Mouse (Mus musculus): ENCODE data around the gene Thrb. TPM values are rescaled to one million over a fixed set of nuclear protein-coding genes. Genes with fewer than 3 reads are reported as not detected.
A peak's percentile ranks its signal among the peaks of the same experiment; 100 is the strongest.
"Not testable (repeated sequence)": the region's sequence is repeated elsewhere in the genome, so short reads cannot be mapped to it uniquely, and the experiment has no call there.

The Thrb gene
- polyA plus RNA-seq, 1 experiment from 2014 or later, result 1.7 TPM

DNA sequence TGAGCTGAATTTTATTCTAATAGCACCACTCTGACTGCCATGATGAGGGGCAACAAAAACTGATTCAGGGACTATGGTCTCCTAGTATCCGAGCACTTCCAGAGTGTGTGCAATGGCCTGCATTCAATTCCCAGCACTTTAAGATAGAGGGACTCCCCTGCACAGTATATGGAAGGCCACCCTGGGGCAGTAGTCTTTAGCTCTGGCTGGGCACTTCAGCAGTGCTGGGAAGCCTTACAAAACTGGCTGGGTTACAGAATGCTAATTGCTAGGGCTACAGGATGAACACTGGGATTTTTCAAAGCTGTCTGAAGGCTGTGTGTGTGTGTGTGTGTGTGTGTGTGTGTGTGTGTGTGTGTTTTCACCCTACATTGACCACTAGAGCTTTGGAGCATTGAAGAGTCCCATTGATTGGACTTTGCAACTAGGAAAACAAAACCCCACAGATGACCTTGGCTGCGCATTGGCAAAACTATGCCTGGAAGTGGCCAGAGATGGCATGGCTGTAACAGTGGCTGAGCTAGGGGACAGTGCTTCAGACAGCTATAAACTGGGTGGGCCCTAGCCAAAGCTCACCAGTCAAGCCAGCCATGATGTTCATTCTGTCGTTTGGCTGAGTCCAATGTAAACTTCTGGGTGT, 257.2 kb downstream of the Thrb start:
- H3K9ac ChIP-seq (ENCODE audit: low read length), result no peak overlapping the region
- no peak overlapping the region for H3K4me2 ChIP-seq (ENCODE audit: low read depth, low read length)
- no peak for ATAC-seq (ENCODE audit: low read depth)
- WGBS, result 67% methylated on average over 3 of the region's 3 CpGs
- no peaks in the 10 kb centered on the region; the same call in 1 of the 2 replicates for H3K4me1 ChIP-seq (replicated peaks; ENCODE audit: control insufficient read depth, insufficient read depth, low read length)
- no peaks in the 10 kb centered on the region for H3K36me3 ChIP-seq (ENCODE audit: control insufficient read depth, insufficient read depth, low read length)
- no peaks in the 10 kb centered on the region for H3K27me3 ChIP-seq (ENCODE audit: control insufficient read depth, insufficient read depth, low read depth, low read length)
- H3K27ac ChIP-seq (ENCODE audit: low read length), result no peak overlapping the region
- H3K9me3 ChIP-seq (ENCODE audit: control insufficient read depth, low read length), result no peaks in the 10 kb centered on the region
- no peak overlapping the region for H3K4me3 ChIP-seq (ENCODE audit: low read length)

DNA sequence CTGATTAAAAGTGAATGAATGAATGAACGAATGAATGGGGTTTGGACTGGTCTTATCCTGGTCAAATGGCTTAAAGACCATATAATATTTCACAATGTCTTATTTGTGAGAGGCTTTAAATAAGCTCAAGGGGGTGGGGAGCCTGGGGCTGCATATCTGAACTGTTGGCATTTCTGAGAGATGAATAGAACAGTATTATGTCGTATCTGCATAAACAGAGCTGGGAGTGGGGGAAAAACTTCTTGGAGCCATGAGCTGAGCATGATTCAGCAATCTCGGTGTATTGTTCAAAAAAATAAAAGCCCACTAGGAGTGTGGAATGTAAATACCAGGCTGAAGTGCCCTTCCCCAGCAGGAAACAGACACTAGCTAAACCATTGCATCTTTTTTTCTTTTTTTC, 257.8 kb downstream of the Thrb start:
- H3K27me3 ChIP-seq (ENCODE audit: control insufficient read depth, insufficient read depth, low read depth, low read length), result no peaks in the 10 kb centered on the region
- no peak overlapping the region for H3K27ac ChIP-seq (ENCODE audit: low read length)
- ATAC-seq (ENCODE audit: low read depth), result peak; percentile 65
- H3K36me3 ChIP-seq (ENCODE audit: control insufficient read depth, insufficient read depth, low read length), result no peaks in the 10 kb centered on the region
- no peaks in the 10 kb centered on the region for H3K9me3 ChIP-seq (ENCODE audit: control insufficient read depth, low read length)
- no peak overlapping the region for H3K9ac ChIP-seq (ENCODE audit: low read length)
- no peak overlapping the region for H3K4me2 ChIP-seq (ENCODE audit: low read depth, low read length)
- 28% methylated on average over 3 of the region's 3 CpGs for WGBS
- no peak overlapping the region for H3K4me3 ChIP-seq (ENCODE audit: low read length)
- no peaks in the 10 kb centered on the region; the same call in 1 of the 2 replicates for H3K4me1 ChIP-seq (replicated peaks; ENCODE audit: control insufficient read depth, insufficient read depth, low read length)

DNA sequence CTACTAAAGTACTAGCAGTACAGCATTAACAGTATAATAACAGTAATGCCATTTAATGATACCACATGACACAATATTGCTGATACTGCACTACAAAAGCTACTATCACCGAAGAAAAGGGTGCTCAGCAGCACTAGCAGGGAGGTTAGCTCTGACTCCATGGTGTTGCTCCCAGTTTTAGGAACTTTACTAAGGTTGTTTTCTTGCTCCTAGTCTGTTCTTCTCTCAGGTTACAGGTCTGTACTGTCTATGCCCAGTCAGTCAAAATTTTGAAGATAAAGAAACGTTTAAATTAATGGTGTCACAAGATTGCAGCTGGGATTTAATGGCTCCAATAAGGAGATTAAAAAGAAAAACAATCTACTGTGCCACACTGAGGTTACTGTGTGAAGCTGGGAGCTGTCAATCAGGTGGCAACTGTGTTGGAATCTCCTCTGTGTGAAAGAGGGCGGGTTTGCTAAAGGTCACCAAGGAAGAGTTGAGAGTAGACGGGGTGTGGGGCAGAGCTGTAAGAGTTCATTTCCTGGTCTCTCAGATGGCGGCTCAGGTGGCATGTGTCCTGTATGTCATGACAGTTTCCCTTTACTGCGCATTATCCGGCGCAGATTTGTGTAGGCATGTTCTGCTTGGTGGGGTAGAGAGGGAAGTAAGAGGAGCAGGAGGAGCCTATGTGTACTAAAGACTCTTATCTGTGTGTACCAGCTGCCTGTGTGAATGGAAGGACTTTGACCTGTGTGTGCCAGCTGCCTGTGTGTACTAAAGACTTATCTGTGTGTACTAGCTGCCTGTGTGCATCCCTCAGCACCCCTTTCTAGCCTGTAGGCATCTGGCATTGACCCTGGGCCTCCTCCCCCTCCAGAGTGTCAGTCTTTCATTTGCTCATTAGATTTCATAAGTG, 263.0 kb downstream of the Thrb start:
- 51% methylated on average over 8 of the region's 8 CpGs for WGBS
- ATAC-seq (ENCODE audit: low read depth), result no peak
- Histone ChIP-seq H3K4me3 (ENCODE audit: low read length) (no peak overlapping the region), H3K4me1 (replicated peaks; ENCODE audit: control insufficient read depth, insufficient read depth, low read length) (no peaks in the 10 kb centered on the region; the same call in 1 of the 2 replicates), H3K9ac (ENCODE audit: low read length) (no peak overlapping the region), H3K4me2 (ENCODE audit: low read depth, low read length) (no peak overlapping the region), H3K36me3 (ENCODE audit: control insufficient read depth, insufficient read depth, low read length) (no peaks in the 10 kb centered on the region), H3K27ac (ENCODE audit: low read length) (no peak overlapping the region), H3K27me3 (ENCODE audit: control insufficient read depth, insufficient read depth, low read depth, low read length) (no peaks in the 10 kb centered on the region), H3K9me3 (ENCODE audit: control insufficient read depth, low read length) (no peaks in the 10 kb centered on the region)

DNA sequence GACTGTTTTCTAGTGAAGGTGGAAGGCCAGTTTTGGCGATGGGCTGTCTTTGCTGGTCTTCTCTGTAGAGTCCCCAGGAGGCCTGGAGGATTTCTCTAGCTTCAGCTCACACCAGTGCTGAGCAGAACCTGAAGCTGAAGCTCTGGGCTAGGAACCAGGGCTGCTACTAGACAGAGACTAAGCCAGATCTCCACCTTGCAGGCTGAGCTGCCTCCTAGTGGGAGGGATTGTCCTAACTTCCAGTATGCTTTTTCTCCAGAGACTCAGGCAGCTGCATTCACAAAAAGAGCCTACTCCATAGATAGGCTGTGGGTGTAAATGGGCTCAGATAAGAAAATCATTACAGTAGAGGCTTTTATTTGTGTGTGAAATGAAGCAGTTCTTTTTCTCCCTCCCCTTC, 267.4 kb downstream of the Thrb start:
- no peak overlapping the region for H3K9ac ChIP-seq (ENCODE audit: low read length)
- H3K4me1 ChIP-seq (replicated peaks; ENCODE audit: control insufficient read depth, insufficient read depth, low read length), result no peaks in the 10 kb centered on the region
- no peaks in the 10 kb centered on the region for H3K36me3 ChIP-seq (ENCODE audit: control insufficient read depth, insufficient read depth, low read length)
- ATAC-seq (ENCODE audit: low read depth), result no peak
- no peak overlapping the region for H3K4me3 ChIP-seq (ENCODE audit: low read length)
- H3K27ac ChIP-seq (ENCODE audit: low read length), result no peak overlapping the region
- no peaks in the 10 kb centered on the region for H3K9me3 ChIP-seq (ENCODE audit: control insufficient read depth, low read length)
- no peaks in the 10 kb centered on the region for H3K27me3 ChIP-seq (ENCODE audit: control insufficient read depth, insufficient read depth, low read depth, low read length)
- H3K4me2 ChIP-seq (ENCODE audit: low read depth, low read length), result no peak overlapping the region
- 48% methylated on average over 1 of the region's 1 CpGs for WGBS

DNA sequence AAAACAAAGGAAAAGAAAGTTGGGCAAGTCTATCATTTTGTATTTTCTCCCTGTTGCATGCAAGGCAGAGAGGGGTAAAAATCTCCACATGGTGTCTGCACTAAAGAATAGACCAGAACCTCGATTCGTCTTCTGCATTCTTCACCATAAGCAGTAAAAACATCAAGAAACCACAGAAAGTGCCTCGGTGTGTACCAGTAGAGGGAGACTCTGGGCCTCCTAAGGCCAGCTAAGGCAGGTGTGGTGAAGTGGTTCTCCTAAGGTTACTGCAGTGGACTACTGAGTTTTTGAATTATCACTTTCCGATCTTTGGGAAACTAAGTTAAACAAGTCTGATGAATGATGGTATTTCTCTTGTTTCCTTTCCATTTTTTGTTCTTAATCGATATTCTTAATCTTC, 269.5 kb downstream of the Thrb start:
- no peaks in the 10 kb centered on the region for H3K9me3 ChIP-seq (ENCODE audit: control insufficient read depth, low read length)
- no peak overlapping the region for H3K9ac ChIP-seq (ENCODE audit: low read length)
- WGBS, result 65% methylated on average over 5 of the region's 5 CpGs
- no peak overlapping the region for H3K4me2 ChIP-seq (ENCODE audit: low read depth, low read length)
- H3K4me1 ChIP-seq (replicated peaks; ENCODE audit: control insufficient read depth, insufficient read depth, low read length), result no peaks in the 10 kb centered on the region
- no peak overlapping the region for H3K27ac ChIP-seq (ENCODE audit: low read length)
- H3K27me3 ChIP-seq (ENCODE audit: control insufficient read depth, insufficient read depth, low read depth, low read length), result no peaks in the 10 kb centered on the region
- no peak overlapping the region for H3K4me3 ChIP-seq (ENCODE audit: low read length)
- no peak for ATAC-seq (ENCODE audit: low read depth)
- no peaks in the 10 kb centered on the region for H3K36me3 ChIP-seq (ENCODE audit: control insufficient read depth, insufficient read depth, low read length)

DNA sequence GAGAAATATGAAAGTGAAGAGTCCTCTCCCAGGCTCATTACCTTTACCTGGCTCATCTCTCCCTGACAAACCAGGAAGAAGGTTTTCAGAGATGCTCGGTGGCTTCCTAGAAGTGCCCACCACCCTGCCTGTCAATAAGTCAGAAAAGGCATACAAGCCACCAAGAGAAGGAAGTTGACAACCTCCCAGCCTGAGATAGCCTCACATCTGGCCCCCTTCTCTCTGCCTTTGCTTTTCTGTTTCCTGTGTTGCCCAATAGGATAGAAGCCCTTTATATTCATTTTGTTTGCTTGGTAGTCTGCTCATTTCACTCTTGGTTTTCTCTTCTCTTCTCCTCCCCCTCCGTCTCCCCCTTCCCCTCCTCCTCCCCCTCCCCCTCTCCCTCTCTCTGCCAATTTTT, 273.4 kb downstream of the Thrb start:
- ATAC-seq (ENCODE audit: low read depth), result no peak
- Histone ChIP-seq H3K27me3 (ENCODE audit: control insufficient read depth, insufficient read depth, low read depth, low read length) (no peaks in the 10 kb centered on the region), H3K9me3 (ENCODE audit: control insufficient read depth, low read length) (no peaks in the 10 kb centered on the region), H3K27ac (ENCODE audit: low read length) (no peak overlapping the region), H3K36me3 (ENCODE audit: control insufficient read depth, insufficient read depth, low read length) (no peaks in the 10 kb centered on the region), H3K4me1 (replicated peaks; ENCODE audit: control insufficient read depth, insufficient read depth, low read length) (no peaks in the 10 kb centered on the region), H3K9ac (ENCODE audit: low read length) (no peak overlapping the region), H3K4me2 (ENCODE audit: low read depth, low read length) (no peak overlapping the region), H3K4me3 (ENCODE audit: low read length) (no peak overlapping the region)
- WGBS, result 67% methylated on average over 2 of the region's 2 CpGs

DNA sequence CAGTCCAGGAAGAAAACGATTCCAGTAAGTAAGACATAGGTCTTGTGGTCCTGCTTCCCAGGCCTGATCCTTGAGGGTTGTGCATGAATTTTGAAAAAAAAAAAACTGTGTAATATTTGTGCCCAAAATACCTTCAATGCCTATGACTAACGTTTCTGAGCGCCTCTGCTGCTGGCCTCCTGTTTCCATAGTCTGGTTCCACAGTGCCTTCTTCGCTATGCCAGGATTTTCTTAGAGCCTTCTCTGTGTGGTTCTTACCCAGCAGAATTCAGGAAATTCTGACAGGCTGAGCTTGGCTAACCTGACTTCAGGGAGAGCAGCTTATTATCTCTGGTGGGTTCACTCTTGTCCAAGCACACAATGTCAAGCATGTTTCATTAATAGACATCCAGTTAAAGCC, 274.7 kb downstream of the Thrb start:
- not testable (repeated sequence) for H3K4me1 ChIP-seq (replicated peaks; ENCODE audit: control insufficient read depth, insufficient read depth, low read length); H3K36me3 ChIP-seq (ENCODE audit: control insufficient read depth, insufficient read depth, low read length); H3K9me3 ChIP-seq (ENCODE audit: control insufficient read depth, low read length); H3K9ac ChIP-seq (ENCODE audit: low read length); H3K27ac ChIP-seq (ENCODE audit: low read length); H3K4me3 ChIP-seq (ENCODE audit: low read length); H3K27me3 ChIP-seq (ENCODE audit: control insufficient read depth, insufficient read depth, low read depth, low read length); H3K4me2 ChIP-seq (ENCODE audit: low read depth, low read length); ATAC-seq (ENCODE audit: low read depth)
- 76% methylated on average over 4 of the region's 4 CpGs for WGBS

DNA sequence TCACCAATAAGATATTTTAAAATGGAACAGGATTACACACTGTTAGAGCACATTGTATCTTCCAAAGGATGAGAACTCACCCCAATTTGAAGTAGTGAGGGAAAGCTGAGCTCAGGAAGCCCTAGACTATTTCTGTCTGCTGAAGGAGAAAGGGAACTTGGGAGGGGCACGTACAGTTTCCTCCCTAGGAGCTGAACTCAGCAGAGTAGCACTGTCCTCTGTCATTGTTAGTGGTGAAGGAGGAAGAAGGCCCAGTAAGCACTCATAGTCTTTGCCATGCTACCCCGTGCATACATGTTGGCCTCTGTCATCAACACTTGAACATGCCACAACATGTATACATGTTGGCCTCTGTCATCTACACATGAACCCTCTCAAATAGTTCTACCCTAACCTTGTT, 294.0 kb downstream of the Thrb start:
- no peak for ATAC-seq (ENCODE audit: low read depth)
- 55% methylated on average over 2 of the region's 2 CpGs for WGBS

DNA sequence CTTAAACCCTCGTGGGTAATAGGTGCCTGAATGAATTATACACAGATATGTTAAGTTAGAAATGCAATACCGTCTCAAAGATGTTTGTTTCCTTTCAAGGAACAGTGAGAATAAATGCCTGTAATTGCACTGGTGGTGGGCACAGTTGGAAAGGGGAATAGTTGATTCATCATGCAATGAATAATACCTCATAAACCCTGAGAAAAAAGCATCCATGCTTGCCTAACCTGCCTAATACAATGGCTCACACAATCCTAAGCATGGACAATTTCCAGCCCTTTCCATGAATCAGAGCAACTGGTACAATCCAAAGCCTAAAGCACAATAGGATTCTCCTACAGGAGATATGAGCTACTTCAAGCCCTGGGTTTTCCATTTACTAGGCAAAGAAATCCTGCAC, 299.8 kb downstream of the Thrb start:
- Histone ChIP-seq H3K4me2 (ENCODE audit: low read depth, low read length) (no peak overlapping the region), H3K27ac (ENCODE audit: low read length) (no peak overlapping the region)
- 46% methylated on average over 2 of the region's 2 CpGs for WGBS

More for the DNA sequence above, 294.0 kb downstream of the Thrb start:
- Histone ChIP-seq H3K36me3 (ENCODE audit: control insufficient read depth, insufficient read depth, low read length) (no peaks in the 10 kb centered on the region), H3K9ac (ENCODE audit: low read length) (no peak overlapping the region), H3K4me2 (ENCODE audit: low read depth, low read length) (no peak overlapping the region), H3K4me1 (replicated peaks; ENCODE audit: control insufficient read depth, insufficient read depth, low read length) (no peaks in the 10 kb centered on the region), H3K27me3 (ENCODE audit: control insufficient read depth, insufficient read depth, low read depth, low read length) (no peaks in the 10 kb centered on the region), H3K9me3 (ENCODE audit: control insufficient read depth, low read length) (no peaks in the 10 kb centered on the region), H3K4me3 (ENCODE audit: low read length) (no peak overlapping the region), H3K27ac (ENCODE audit: low read length) (no peak overlapping the region)

More for the DNA sequence above, 299.8 kb downstream of the Thrb start:
- no peaks in the 10 kb centered on the region for H3K36me3 ChIP-seq (ENCODE audit: control insufficient read depth, insufficient read depth, low read length)
- H3K9me3 ChIP-seq (ENCODE audit: control insufficient read depth, low read length), result no peaks in the 10 kb centered on the region
- H3K4me1 ChIP-seq (replicated peaks; ENCODE audit: control insufficient read depth, insufficient read depth, low read length), result no peaks in the 10 kb centered on the region
- H3K27me3 ChIP-seq (ENCODE audit: control insufficient read depth, insufficient read depth, low read depth, low read length), result no peaks in the 10 kb centered on the region
- no peak for ATAC-seq (ENCODE audit: low read depth)
- H3K9ac ChIP-seq (ENCODE audit: low read length), result no peak overlapping the region
- H3K4me3 ChIP-seq (ENCODE audit: low read length), result no peak overlapping the region

Measured in lung, embryonic 16.5 days (tissue).